Mouse (Mus musculus) yolk sac, embryonic 10.5 days (tissue): ENCODE results near the gene Smarcc1.
"Not testable (repeated sequence)": the region's sequence is repeated elsewhere in the genome, so short reads cannot be mapped to it uniquely, and the experiment has no call there.

Experiments used
- DNase-seq: peaks from one replicate; pipeline ENCODE4 v3.0.0-alpha.2; 2017; ENCODE audit warnings: low spot score

Smarcc1 gene

GRCm38 (mm10) chr9:110116977-110117778 lies at the start of gene Smarcc1:
Gene Smarcc1, plus strand, starts transcription at chr9:110117708.
- peak; percentile 94 for DNase-seq

- no peak for DNase-seq
These were observed 48.8 kb upstream of the Smarcc1 start for GRCm38 (mm10) chr9:110068745-110069144.

GRCm38 (mm10) chr9:110070358-110070757 lies 47.1 kb upstream of the Smarcc1 start:
- no peak for DNase-seq

DNA sequence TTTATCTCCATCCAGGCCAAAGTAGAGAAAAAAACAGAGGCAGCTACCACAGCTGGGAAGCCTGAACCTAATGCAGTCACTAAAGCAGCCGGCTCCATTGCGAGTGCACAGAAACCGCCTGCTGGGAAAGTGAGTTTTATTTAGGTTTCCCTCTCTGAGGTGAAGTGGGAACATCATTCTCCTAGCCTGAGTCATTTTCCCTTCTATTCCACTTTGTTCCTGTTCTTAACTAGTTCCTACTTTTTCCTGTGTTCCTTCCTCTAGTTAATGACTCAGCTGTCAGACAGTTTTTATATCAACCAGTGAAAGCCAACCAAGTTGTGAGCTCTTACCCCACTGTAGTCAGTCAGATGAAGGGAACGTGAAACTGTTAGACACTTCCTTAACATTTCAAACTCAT lies 46.5 kb upstream of the Smarcc1 start:
- no peak for DNase-seq

DNA sequence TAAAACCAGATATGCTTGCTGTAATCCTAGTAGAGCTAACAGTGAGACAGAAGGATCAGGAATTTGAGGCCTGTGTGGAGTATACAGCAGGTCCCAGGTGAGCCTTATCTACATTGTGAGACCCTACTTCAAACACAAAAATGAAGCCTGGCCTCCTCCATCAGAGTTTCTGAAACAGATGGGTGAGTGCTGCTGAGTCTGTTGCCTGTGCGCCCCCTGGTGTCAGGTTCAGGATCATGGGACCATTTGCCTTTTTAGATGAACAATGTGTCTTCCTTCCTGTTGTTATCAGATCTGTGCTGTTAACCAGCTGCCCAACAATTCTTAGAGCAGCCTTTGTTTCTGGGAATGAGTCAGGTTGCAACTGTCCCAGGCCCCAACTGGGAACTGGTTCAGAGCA lies 45.7 kb upstream of the Smarcc1 start:
- peak; percentile 47 for DNase-seq

- DNase-seq = not testable (repeated sequence)
These were observed 41.0 kb upstream of the Smarcc1 start for GRCm38 (mm10) chr9:110076468-110076867.

GRCm38 (mm10) chr9:110081066-110081465 lies 36.4 kb upstream of the Smarcc1 start:
- DNase-seq = no peak

DNA sequence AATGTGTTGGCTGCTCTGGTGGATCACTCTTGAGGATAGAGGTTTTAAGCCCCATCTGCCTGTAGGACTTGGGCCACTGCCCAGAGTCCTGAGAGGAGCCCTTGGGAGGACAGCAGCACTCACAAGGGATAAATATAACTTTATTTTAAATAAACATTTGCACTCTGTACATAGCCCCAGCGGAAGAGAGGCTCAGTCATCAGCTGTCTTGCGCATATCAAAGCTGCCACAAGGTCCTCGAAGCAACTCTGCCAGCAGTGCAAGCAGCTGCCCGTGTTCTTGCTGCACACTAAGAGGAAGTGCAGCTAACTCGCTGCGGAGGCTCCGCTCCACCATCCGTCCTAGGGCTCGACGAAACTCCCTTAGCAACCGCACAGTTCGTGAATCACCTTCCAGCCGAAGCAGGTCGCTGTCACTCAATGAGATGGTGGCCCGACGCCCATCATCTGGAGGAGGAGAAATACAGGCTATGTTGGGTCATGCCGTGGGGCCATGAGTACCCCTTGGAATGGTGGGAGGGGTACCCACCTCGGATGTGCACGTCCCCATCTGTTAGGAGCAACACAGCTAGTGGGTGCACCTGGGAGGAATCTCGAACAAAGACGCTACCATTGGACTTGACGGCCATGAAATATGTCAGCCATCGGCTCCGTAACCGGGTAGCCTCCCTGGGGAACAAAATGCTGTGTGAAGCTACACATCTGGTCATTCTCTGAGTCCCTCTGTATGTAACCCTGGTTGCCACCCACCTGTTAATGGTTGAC lies 33.1 kb upstream of the Smarcc1 start:
- DNase-seq = no peak

DNA sequence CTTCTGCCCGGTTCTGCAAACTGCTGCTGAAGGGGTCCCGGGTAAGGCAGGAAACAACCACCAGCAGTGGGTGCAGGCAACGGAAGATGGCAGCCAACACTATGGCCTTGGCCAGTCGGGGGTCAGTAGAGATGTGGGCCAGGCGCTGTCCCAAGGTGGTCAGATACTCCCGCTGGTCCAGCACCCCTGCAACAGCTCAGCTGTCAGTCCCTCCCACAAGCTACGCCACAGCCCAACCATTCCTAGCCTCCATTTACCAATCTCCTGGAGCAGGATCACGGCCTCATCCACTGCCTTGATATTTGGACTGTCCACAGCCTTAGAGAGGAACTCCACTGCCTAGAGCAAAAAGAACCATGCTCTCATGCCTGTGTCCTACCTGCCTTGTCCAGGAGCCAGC lies 31.8 kb upstream of the Smarcc1 start:
- no peak for DNase-seq

DNA sequence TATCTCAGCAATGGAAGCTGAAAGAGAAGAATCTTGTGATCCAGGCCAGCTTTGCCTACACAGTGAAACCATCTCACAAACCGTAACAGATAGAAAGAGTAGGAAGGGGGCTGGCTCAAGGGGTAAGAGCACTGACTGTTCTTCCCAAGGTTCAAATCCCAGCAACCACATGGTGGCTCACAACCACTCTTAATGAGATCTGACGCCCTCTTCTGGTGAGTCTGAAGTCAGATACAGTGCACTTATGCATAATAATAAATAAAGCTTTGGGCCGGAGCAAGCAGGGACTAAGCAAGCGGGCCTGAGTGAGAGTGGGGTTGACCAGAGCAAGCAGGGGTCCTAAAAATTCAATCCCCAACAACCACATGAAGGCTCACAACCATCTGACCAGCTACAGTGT lies 24.2 kb upstream of the Smarcc1 start:
- no peak for DNase-seq

GRCm38 (mm10) chr9:110094761-110095160 lies 22.7 kb upstream of the Smarcc1 start:
- no peak for DNase-seq

DNA sequence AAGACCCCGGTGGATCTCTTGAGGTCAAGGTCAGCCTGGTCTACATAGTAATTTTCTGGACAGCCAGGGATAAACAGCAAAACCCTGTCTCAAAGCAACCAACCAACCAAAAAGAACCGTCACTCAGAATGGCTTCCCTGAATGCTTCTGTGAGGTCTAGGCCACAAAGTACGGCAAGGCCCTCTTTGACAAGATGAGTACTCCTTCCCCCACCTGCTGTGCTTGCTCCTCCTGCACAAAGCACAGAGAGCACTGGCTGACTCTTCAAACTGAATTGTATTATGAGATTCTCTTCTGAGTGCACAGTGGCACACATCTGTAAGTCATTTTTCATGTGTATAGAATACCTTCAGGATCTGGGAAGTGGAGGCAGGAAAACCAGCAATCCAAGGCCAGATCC lies 19.7 kb upstream of the Smarcc1 start:
- DNase-seq = no peak

GRCm38 (mm10) chr9:110100627-110101600 lies 16.6 kb upstream of the Smarcc1 start:
- peak; percentile 91 for DNase-seq

GRCm38 (mm10) chr9:110116353-110116976 lies 1.0 kb upstream of the Smarcc1 start:
- DNase-seq = no peak

DNA sequence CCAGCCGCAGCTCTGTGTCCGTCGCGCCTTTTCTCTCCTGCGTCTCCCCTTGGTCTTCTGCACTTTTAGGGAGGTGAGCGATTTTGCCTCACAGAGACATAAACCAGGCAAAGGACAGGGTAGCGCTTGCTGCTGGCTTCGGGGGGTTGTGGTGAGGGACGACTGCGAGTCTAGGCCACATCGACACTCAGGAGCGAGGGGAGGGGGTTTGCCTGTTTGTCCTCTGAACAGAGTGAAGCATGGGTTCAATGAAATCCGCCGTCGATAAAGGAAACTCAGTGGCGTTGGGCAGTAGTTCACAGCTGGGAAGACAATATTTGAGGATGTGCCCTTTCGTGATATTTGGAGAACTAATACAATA lies 251 bp downstream of the Smarcc1 start, which contains the start of gene Dhx30:
TSS of gene Dhx30 (minus strand) at position 52 of the 361 bp plus-strand sequence.
- no peak for DNase-seq

GRCm38 (mm10) chr9:110118249-110118648 lies 741 bp downstream of the Smarcc1 start:
- no peak for DNase-seq

DNA sequence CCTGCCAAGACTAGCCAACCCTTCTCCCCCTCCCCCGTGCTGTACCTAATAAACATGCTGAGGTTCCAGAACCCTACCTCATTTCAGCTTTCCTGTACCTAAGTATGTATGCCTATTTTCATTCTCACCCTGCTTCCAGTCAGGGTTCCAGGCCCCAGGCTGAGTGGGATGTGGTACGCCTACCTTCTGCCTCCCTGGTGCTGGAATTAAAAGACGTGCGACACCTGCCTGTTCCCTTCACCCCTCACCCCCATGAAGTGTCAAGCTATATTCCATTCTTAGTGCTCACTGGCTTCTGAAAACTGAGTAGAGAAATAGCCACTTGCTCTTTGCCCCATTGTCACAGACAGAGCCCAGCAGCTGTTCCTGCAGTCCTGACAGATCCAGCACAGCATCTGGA lies 3.9 kb downstream of the Smarcc1 start:
- no peak for DNase-seq

DNA sequence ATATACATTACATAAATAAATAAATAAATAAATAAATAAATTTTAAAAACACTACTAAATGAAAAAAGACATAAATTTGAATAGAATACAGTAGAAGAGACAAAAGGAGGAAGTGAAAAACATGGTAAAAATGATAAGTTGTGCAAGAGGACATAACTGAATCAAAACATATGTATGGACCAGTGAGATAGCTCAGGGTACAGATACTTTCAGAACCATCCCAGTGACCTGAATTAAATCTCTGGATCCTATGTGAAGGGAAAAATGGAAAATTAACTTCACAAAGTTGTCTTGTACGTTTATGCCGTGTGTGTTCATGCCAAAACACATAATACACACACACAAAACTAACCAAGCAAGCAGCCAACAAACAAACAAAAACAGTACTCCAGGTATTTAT lies 5.8 kb downstream of the Smarcc1 start:
- no peak for DNase-seq

GRCm38 (mm10) chr9:110124008-110124540 lies 6.6 kb downstream of the Smarcc1 start:
- DNase-seq = not testable (repeated sequence)

GRCm38 (mm10) chr9:110130896-110131524 lies 13.5 kb downstream of the Smarcc1 start:
- no peak for DNase-seq
